Mouse (Mus musculus) midbrain, embryonic 11.5 days (tissue): ENCODE results near the gene Lrfn2. TPM values are rescaled to one million over a fixed set of nuclear protein-coding genes. Genes with fewer than 3 reads are reported as not detected.

ENCODE experiments used
- ATAC-seq: fragments of 200-750 bp; cut with Nextera tagmentation; 2 replicates; pipeline ENCODE4 v1.8.0; 2017; ENCODE audit warnings: moderate TSS enrichment, moderate library complexity; ENCODE audit not compliant: low FRiP score
- DNase-seq: peaks from one replicate; pipeline ENCODE4 v3.0.0; 2015; ENCODE audit warnings: low spot score; ENCODE audit errors: missing footprints
- H3K27ac ChIP-seq: fragments of 300-500 bp; sonication (generic); 2 replicates; pipeline ENCODE4 v1.5.1; 2014; ENCODE audit warnings: low read depth, low read length
- H3K27me3 ChIP-seq: fragments of 300-500 bp; sonication (generic); 2 replicates; pipeline ENCODE4 v1.6.1; 2014; ENCODE audit warnings: mild to moderate bottlenecking, low read length, moderate library complexity, mixed read lengths; ENCODE audit not compliant: control insufficient read depth, insufficient read depth
- H3K36me3 ChIP-seq: fragments of 300-500 bp; sonication (generic); 2 replicates; pipeline ENCODE4 v1.6.1; 2014; ENCODE audit warnings: mild to moderate bottlenecking, low read length, moderate library complexity, mixed read lengths; ENCODE audit not compliant: control insufficient read depth, insufficient read depth
- H3K4me1 ChIP-seq: fragments of 300-500 bp; sonication (generic); 2 replicates; pipeline ENCODE4 v1.6.1; 2014; ENCODE audit warnings: low read length; ENCODE audit not compliant: control insufficient read depth, insufficient read depth
- H3K4me2 ChIP-seq: fragments of 300-500 bp; sonication (generic); 2 replicates; pipeline ENCODE4 v1.6.1; 2014; ENCODE audit warnings: mild to moderate bottlenecking, moderate library complexity
- H3K4me3 ChIP-seq: fragments of 300-500 bp; sonication (generic); 2 replicates; pipeline ENCODE4 v1.5.1; 2014; ENCODE audit warnings: low read depth, low read length
- H3K9ac ChIP-seq: fragments of 300-500 bp; sonication (generic); 2 replicates; pipeline ENCODE4 v1.6.1; 2014; ENCODE audit warnings: low read length
- H3K9me3 ChIP-seq: fragments of 300-500 bp; sonication (generic); 2 replicates; pipeline ENCODE4 v1.6.1; 2016; ENCODE audit warnings: low read length; ENCODE audit not compliant: control insufficient read depth
- WGBS: fragments of 180-500 bp; shearing (Covaris S2); extraction: QIAGEN DNeasy Blood & Tissue Kit; methylation state at CpG from one replicate; pipeline ENCODE4 v1.1.7; 2014; 5-methylcytosine and 5-hydroxymethylcytosine counted together
- polyA plus RNA-seq: library from polyadenylated mRNA; unstranded; fragments of >200 nt; fragmentation: Nextera tagmentation; extraction: Ambion mirVana; gene quantifications from 2 replicates; pipeline ENCODE4 v1.2.1, GENCODE M21; 2014

The Lrfn2 gene
- polyA plus RNA-seq, 1 experiment from 2014 or later, result 0.20 TPM

DNA sequence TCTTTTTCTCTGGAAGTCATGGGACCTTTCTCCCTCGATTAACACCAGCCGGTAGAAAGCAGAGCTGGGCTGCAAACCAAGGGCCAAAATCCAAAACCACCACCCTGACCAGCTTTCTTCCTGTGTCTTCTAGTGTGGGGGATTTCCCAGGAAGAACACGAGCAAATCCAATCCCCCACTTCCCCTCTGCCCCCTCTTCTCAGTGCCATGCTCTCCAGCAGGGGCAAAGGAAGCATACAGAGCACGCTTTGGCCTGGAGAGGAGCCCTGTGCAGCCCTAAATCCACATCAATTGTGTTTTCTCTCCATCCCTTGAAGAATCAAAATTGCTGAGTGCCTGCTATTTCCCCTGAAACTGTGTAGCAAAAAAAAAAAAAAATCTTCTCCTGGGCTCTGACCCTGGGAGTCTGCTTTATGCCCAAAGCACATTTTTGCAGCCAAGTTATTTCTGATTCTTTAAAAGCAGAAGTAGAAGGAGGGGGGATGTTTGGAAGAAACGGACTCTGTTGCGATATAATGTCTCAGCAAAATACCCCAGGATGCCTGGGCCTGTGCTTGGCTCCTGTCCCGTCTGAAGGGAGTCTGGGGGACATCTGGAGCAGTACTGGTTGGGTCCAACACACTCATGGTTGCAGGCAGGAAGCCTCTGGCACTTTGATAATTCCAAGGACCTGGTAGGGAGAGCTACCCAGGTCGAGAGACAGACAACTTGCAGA is 86.8 kb downstream of the Lrfn2 start:
- Histone ChIP-seq H3K27me3 (no peaks in the 10 kb centered on the region), H3K9me3 (no peaks in the 10 kb centered on the region), H3K4me1 (peaks cover 7% of the 10 kb centered on the region; the same call in 1 of the 2 replicates), H3K9ac (no peak overlapping the region), H3K27ac (no peak overlapping the region), H3K36me3 (no peaks in the 10 kb centered on the region), H3K4me3 (no peak overlapping the region), H3K4me2 (no peak overlapping the region)
- peak; percentile 59 for DNase-seq
- 78% methylated on average over 8 of the region's 8 CpGs for WGBS
- ATAC-seq, result no peak

DNA sequence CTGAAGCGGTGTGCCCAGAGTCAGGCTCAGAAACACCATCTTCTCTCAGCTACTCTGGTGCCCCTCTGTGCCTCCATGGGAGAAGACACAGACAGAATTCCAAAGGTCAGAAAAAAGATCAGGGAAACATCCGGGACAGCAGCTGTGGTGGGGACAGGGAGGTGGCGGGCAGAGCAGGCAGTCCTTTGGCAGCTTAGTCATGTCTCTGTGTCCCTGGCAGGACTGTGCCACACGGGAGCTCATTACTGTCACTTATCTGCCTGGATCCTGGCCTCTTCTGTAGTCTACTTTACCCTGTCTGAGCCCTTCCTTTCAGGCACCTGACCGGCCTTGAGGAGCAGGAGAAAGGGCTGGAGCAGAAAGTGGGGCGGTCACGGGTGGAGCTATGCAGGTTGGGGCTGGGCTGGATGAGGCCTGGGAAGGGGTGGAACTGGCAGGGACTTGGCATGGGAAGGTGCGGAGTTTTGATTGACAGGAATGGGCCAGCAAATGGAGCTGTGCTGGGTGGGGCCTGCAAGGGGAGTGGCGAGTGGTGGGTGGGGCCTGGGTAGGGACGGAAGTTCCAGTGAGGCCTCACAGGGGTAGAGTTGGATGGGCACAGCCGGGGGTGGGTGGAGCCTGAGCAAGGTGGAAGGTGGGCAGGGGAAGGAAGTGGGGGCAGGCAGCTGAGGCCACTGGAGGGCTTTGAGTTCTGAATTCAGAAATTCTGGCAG is 97.5 kb downstream of the Lrfn2 start:
- WGBS, result 47% methylated on average over 11 of the region's 11 CpGs
- Histone ChIP-seq H3K4me2 (no peak overlapping the region), H3K9me3 (no peaks in the 10 kb centered on the region), H3K36me3 (no peaks in the 10 kb centered on the region), H3K4me3 (no peak overlapping the region), H3K27me3 (no peaks in the 10 kb centered on the region), H3K9ac (no peak overlapping the region), H3K4me1 (no peaks in the 10 kb centered on the region), H3K27ac (no peak overlapping the region)
- peak; percentile 76 for DNase-seq
- peak; percentile 63; the same call in 1 of the 2 replicates for ATAC-seq

DNA sequence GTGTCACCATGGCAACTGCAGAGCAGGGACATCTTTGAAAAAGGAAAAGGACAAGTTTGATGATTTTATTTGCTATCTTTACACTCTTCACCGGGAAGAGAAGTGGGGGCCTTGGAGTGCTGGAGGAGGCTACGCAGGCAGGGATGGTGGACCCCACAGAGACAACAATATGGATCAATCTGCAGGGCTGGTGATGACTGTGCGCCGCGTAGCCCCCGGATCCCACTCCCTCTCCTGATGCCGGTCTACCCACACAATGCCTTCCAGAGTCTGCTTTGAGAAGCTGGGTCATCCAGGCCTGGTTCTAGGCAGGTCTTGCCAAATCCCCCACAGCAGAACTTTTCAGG is 98.1 kb downstream of the Lrfn2 start:
- no peaks in the 10 kb centered on the region for H3K27me3 ChIP-seq
- H3K4me3 ChIP-seq, result no peak overlapping the region
- ATAC-seq (0 out of 2 replicates have a peak, but pooled peaks have one; percentile 22), DNase-seq (peak; percentile 61)
- H3K27ac ChIP-seq, result no peak overlapping the region
- H3K36me3 ChIP-seq, result no peaks in the 10 kb centered on the region
- no peaks in the 10 kb centered on the region for H3K4me1 ChIP-seq
- no peaks in the 10 kb centered on the region for H3K9me3 ChIP-seq
- H3K4me2 ChIP-seq, result no peak overlapping the region
- H3K9ac ChIP-seq, result no peak overlapping the region
- 81% methylated on average over 7 of the region's 7 CpGs for WGBS

DNA sequence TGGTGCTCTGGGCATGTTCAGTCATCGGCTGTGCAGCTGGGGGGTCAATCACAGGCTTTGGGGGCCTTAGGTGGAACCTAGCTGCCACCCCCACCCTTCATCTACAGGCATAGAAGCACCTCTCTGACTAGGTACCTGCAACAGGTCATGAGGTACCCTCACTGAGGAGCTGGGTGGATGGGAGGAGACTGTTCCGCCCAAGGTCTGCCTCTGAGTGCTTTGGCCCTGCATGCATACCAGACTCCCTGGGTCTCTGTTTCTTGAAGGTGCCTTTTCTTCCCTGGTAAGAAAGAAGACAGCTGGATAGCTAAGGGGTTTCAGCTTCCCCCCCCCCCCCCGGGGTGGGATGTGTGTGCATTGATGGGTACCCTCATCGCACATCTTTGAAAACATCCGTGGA is 98.7 kb downstream of the Lrfn2 start:
- Histone ChIP-seq H3K4me3 (no peak overlapping the region), H3K36me3 (no peaks in the 10 kb centered on the region), H3K27ac (no peak overlapping the region), H3K4me2 (no peak overlapping the region), H3K4me1 (no peaks in the 10 kb centered on the region), H3K9ac (no peak overlapping the region), H3K27me3 (no peaks in the 10 kb centered on the region), H3K9me3 (no peaks in the 10 kb centered on the region)
- DNase-seq, result peak; percentile 59
- ATAC-seq, result no peak
- 83% methylated on average over 4 of the region's 5 CpGs for WGBS

DNA sequence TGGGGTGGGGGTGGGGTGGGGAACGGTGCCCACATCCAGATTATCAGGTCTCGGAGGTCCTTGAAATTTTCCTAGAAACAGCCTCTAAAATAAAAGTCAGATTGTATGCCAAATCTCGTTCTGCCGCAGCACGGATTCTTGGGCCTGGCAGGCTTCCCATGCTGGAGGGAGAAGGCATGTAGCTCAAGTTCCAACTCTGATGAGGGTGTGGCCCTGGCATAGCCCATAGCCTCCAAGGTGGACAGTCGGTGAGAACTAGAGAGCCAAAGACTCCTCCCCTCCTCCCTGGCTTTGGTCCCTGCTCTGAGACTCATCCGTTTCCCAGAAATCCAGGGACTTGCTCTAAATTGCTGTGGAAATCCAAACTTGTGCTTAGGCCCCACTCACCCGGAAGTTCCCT is 99.6 kb downstream of the Lrfn2 start:
- no peak overlapping the region for H3K27ac ChIP-seq
- DNase-seq (peak; percentile 19), ATAC-seq (no peak)
- H3K9me3 ChIP-seq, result no peaks in the 10 kb centered on the region
- no peak overlapping the region for H3K9ac ChIP-seq
- WGBS, result 83% methylated on average over 8 of the region's 8 CpGs
- H3K4me2 ChIP-seq, result no peak overlapping the region
- H3K4me3 ChIP-seq, result no peak overlapping the region
- H3K27me3 ChIP-seq, result no peaks in the 10 kb centered on the region
- H3K36me3 ChIP-seq, result no peaks in the 10 kb centered on the region
- H3K4me1 ChIP-seq, result no peaks in the 10 kb centered on the region

DNA sequence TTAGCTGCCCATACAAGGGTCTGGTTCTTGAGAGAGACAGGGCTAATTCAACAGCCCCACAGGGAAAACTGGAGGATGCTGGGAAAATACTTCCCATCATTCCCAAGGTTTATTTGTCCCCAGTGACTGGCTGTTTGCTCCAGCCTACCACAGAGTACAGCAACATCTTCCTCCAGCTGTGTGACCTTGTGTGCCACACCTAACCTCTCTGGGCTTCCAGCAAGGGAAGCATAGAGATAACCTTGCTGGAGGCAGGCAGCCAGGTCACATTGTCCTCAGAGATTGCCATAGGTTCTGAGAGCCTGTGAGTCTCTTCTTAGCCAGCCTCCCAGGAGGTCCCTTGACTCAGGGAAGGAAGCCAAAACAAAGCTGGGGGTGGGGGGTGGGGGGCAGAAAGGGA is 101.1 kb downstream of the Lrfn2 start:
- no peak overlapping the region for H3K27ac ChIP-seq
- H3K4me2 ChIP-seq, result no peak overlapping the region
- peak; percentile 17 for DNase-seq
- H3K9me3 ChIP-seq, result no peaks in the 10 kb centered on the region
- ATAC-seq, result no peak
- no peak overlapping the region for H3K9ac ChIP-seq
- H3K4me1 ChIP-seq, result no peaks in the 10 kb centered on the region
- no peaks in the 10 kb centered on the region for H3K27me3 ChIP-seq
- no peak overlapping the region for H3K4me3 ChIP-seq
- H3K36me3 ChIP-seq, result no peaks in the 10 kb centered on the region

DNA sequence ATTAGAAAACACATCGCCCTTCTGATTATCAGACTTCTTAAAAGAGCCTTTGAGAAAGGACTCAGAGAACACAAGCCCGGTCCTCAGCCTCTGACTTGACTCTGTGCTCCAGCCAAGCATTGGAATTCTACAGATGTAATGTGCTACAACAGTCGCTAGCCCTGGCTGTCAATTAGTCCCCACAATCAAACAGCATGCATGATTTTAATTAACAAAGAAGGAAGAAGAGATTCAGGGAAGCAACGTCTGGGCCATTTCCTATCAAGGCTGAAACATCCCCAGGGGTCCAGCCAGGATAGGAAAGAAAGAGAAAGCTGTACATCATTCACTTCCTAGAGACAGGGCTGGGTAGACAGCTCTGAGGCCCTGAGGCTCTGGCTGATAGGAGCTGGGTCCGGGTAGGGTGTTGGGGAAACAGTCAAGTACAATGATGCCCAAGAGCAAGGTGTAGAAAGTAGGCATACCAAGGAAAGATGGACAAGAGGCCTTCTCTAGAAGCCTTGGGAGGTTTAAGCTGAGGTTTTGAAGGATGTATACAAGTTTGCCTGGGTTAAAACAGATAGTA is 101.6 kb downstream of the Lrfn2 start:
- 34% methylated on average over 5 of the region's 5 CpGs for WGBS
- H3K4me1 ChIP-seq, result no peaks in the 10 kb centered on the region
- H3K9ac ChIP-seq, result no peak overlapping the region
- DNase-seq (peak; percentile 74), ATAC-seq (no peak)
- no peaks in the 10 kb centered on the region for H3K36me3 ChIP-seq
- H3K4me2 ChIP-seq, result no peak overlapping the region
- H3K9me3 ChIP-seq, result no peaks in the 10 kb centered on the region
- H3K27ac ChIP-seq, result no peak overlapping the region
- no peaks in the 10 kb centered on the region for H3K27me3 ChIP-seq
- H3K4me3 ChIP-seq, result no peak overlapping the region

DNA sequence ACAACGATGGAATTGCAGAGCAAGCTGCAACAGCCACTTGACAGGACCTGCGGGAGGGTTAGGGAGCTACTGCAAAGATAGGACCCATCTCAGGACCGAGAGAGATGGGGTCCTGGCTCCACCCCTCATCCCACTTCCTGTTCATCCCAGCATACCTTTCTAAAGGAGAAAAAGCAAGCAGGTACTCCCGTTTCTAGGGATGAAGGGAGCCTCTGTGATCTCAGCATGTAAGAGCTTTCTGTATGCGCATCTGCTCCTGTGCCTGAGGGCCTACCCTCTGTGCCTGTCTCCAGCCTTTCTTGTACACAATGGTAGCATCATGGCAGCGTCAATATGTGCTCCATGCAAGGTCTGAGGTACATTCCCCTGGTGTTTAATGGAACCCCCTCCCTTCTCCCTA is 102.9 kb downstream of the Lrfn2 start:
- DNase-seq (peak; percentile 81), ATAC-seq (no peak)
- Histone ChIP-seq H3K4me2 (no peak overlapping the region), H3K27me3 (no peaks in the 10 kb centered on the region), H3K4me3 (no peak overlapping the region), H3K36me3 (no peaks in the 10 kb centered on the region), H3K27ac (no peak overlapping the region), H3K9ac (no peak overlapping the region), H3K9me3 (no peaks in the 10 kb centered on the region), H3K4me1 (no peaks in the 10 kb centered on the region)
- 71% methylated on average over 6 of the region's 6 CpGs for WGBS

DNA sequence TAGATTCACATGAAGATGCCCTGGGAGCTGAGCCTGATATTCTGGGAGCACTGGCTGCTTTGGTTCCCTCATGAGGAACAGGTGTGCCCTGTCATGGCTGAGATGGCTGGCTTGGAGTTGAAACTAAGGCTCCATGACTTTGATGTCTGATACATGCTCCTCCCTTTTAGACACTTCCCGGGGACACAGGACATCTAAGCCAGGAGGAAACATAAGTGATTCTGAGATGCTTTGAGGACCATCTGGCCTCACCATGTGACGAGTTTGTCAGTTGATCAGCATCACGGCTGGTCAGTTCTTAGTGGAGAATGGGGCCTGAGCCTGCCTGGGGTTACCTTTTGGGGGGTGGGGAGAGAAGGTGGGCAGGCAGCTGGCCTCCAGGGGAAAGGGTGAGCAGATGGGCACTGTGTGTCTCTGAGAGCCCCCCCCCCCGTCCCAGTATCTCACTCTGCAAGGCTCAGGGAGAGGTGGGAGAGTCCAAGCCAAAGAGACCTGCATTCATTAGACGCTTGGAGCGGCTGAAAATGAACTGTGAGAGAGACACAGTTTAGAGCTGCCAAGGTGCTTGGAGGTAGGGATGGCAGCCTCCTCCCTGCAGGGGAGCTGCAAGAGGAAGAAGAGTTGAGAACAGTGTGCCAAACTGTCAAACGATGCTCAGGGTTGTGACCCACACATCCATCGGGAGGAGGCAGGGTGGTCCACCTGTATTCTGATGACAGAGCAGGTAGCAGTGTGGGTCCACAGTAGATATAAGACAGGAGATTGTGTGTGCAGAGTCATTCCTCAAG is 105.2 kb downstream of the Lrfn2 start:
- H3K36me3 ChIP-seq, result no peaks in the 10 kb centered on the region
- no peaks in the 10 kb centered on the region for H3K4me1 ChIP-seq
- H3K27ac ChIP-seq, result no peak overlapping the region
- DNase-seq (peak; percentile 31), ATAC-seq (no peak)
- H3K4me2 ChIP-seq, result no peak overlapping the region
- H3K9ac ChIP-seq, result no peak overlapping the region
- 88% methylated on average over 8 of the region's 8 CpGs for WGBS
- no peaks in the 10 kb centered on the region for H3K9me3 ChIP-seq
- H3K27me3 ChIP-seq, result no peaks in the 10 kb centered on the region
- H3K4me3 ChIP-seq, result no peak overlapping the region
